Mouse (Mus musculus) spleen, embryonic (tissue): Measurements from ENCODE around the gene Htr6.

ENCODE experiments used
- CTCF ChIA-PET: fragments of 350-600 bp; sonication (Branson Sonifier 250); formaldehyde crosslinking; loops from one replicate; lab custom pipeline; 2022; lab: Charles Lee

Gene Htr6

DNA sequence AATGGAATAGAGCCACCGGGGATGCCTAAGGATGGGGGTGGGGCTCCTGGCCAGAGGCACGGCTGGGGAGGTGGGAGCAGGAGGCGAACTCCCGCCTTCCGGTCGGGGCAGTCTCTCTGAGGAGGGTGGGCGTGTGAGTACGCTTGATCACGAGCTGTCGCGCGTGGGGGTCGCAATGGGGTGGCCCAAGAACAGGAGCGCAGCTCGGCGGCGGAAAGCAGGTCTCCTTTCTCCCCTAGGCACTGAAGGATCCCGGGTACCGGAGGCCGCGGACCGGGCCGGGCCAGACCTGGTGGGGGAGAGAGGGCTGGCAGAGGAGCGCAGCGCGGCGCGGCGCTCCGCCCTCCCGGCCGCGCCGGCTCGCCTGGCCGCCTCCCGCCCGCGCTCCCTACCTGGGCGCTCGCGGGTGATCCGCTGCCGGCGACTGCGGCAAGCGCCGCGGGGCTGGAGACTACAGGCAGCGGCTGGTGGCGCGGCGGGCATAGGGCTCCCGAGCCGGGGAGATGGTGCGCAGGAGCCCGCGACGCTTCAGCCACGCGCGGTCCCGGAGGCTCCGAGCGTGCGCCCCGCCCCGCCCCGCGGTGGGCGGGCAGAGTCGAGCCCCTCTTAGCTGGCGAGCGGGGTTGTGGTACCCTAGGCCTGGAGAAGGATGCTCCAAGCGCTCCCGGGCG is at the start of gene Htr6:
Htr6 (minus strand) TSS at position 530 of the 671 bp plus-strand sequence.
- CTCF ChIA-PET: no interaction called here

GRCm38 (mm10) chr4:139124940-139125339 is 49.6 kb upstream of the Htr6 start:
- CTCF ChIA-PET: no interaction called here

GRCm38 (mm10) chr4:139122557-139122956 is 47.2 kb upstream of the Htr6 start:
- CTCF ChIA-PET: no interaction called here

GRCm38 (mm10) chr4:139120998-139121397 is 45.6 kb upstream of the Htr6 start:
- CTCF ChIA-PET: no interaction called here

GRCm38 (mm10) chr4:139120281-139120814 is 45.0 kb upstream of the Htr6 start:
- CTCF ChIA-PET: no interaction called here

DNA sequence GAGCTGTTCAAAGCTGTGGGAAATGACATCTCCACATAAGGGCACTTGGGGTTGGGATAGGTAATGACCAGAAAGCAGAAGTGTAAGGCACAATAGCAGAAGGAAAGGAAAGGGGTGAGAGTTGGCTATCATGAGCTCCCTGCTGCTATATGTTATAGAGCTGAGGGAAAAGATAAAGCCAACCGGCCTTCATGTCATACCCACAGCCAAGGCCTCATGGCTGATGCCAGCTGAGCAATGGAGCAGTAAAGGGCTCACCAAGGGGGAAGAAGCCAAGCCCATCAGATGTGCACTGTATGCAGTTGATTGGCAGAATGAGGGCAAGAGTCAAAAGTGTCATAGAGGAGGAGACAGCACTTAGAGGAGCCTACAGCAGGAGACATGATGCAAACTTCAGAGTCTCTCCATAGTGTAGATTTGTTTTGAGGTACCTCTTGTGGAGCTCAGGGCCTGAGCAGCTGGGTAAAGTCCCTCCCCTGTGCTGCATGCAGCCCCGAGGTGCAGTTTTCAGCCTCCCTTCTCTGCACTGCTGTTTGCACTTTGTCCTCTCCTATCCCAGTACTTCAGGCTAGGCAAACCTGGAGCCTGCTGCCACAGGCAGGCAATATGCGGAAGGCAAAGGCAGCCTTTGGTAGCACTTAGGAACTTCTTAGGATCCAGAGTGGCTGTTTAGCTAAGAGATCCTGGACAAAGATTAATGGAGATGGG is 41.1 kb upstream of the Htr6 start:
- CTCF ChIA-PET: interaction anchor here (0.6 to 0.7 kb wide), 2 partner anchors 16 kb away, joined by 3 read pairs; no protein-coding TSS in a partner anchor

- CTCF ChIA-PET: interaction anchor here (0.7 kb wide), 1 partner anchor 186 kb away, joined by 24 read pairs; no protein-coding TSS in a partner anchor
These were observed 40.4 kb upstream of the Htr6 start for GRCm38 (mm10) chr4:139115721-139116120.

GRCm38 (mm10) chr4:139112482-139112881 is 37.1 kb upstream of the Htr6 start:
- CTCF ChIA-PET: no interaction called here

DNA sequence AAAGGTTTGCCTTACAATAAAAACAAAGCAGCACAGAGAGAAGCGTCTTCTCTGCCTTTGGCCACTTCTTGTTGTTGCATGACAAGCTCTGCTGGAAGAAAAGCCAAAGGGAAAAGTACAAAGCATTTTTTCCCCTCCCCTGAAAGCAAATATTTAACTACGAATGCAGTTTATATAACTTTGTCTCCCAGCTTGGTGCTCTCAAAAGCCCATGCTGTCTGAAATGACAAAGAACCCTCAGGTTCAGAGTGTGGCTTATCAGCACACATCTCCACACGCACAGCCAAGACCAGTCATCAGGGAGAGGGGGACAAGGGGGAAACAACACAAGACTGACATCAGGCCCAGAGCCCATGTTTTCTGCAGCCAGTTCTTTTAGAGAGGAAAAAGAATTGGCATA is 36.1 kb upstream of the Htr6 start:
- CTCF ChIA-PET: no interaction called here

DNA sequence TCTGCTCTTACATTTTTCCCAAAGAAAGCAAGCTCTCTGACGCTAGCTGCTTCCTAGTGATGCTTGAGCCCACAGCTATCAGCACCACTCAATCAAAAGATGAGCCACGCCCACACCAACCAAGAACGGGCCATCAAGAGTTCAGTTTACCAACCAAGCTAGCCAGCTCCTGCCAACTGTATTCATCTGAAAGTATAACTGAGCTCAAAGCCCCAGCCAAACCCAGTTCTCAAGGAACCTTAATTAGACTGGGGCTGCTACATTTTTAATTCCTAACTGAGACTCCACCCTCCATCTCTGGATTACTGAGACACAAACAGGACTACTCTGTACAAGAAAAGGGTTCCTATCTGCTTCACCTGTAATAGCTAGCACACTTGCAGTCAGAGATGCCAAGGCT is 35.5 kb upstream of the Htr6 start:
- CTCF ChIA-PET: no interaction called here

GRCm38 (mm10) chr4:139105453-139105852 is 30.1 kb upstream of the Htr6 start:
- CTCF ChIA-PET: no interaction called here

- CTCF ChIA-PET: no interaction called here
These were observed 26.2 kb upstream of the Htr6 start for GRCm38 (mm10) chr4:139101546-139101945.

GRCm38 (mm10) chr4:139100326-139100725 is 25.0 kb upstream of the Htr6 start:
- CTCF ChIA-PET: interaction anchor here (0.6 kb wide), 1 partner anchor 16 kb away, joined by 3 read pairs; no protein-coding TSS in a partner anchor

GRCm38 (mm10) chr4:139096201-139096600 is 20.8 kb upstream of the Htr6 start:
- CTCF ChIA-PET: no interaction called here

DNA sequence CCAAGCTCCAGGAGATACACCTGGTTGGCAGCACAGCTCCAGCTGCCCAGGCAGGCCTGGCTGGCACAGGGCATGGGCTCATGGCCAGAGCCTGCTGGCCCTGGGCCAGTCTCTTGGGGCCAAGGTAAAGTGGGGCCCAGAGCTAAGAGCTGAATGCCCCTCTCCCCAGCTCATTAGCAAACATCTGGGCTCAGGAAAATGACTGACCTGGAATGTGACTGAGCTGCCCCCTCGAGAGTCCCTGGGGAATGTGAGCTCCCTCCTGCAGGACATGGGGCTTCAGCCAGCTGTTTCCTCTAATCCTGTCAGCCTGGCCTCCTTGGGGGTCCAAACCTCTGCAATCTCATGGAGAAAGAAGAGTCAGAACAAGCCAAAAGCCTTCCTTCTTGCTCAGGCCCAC is 20.0 kb upstream of the Htr6 start:
- CTCF ChIA-PET: no interaction called here

GRCm38 (mm10) chr4:139093196-139093530 is 17.8 kb upstream of the Htr6 start:
- CTCF ChIA-PET: no interaction called here

DNA sequence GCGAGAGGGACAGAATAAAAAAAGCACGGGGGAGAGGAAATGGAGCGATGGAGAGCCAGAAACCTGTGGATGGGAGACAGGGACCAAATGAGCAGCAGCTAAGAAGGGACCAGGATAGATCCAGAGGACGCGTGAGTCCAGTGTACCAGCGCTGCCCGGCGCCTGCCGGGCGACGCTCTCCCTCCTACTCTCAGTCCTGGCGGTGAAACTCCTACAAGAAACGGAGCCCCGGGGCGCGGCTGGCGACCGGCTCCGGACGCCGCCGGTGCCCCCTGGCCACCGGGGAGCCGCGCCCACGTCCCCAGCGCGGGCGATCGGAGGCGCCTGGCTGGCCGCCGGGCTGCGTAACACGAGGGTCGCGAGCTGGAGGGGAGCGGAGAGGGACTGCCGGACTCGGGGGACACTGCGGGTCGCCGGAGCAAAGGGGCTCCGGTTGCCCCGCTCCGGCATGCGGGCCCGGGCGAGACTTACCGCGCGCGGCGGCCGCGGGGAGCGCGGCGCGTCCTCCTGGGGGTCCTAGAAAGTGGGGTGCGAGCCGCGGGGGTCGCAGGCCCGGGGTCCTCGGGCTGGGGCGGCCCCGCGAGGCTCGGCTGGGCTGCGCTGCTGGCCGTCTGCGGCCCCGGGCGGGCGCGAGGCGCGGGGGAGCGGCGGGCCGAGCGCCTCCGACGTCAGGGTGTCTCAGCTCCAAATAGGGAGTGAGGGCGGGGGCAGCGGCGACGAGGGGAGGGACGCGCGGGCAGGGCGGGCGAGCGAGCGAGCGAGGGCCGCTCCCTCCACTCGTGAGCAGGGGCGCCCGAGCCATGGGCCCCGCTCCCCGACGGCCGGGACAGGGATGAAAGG is 17.2 kb upstream of the Htr6 start, which contains the start of gene Nbl1:
Nbl1 (minus strand) TSS at position 638 of the 840 bp plus-strand sequence.
- CTCF ChIA-PET: no interaction called here

GRCm38 (mm10) chr4:139091478-139092355 is 16.3 kb upstream of the Htr6 start:
- CTCF ChIA-PET: no interaction called here

DNA sequence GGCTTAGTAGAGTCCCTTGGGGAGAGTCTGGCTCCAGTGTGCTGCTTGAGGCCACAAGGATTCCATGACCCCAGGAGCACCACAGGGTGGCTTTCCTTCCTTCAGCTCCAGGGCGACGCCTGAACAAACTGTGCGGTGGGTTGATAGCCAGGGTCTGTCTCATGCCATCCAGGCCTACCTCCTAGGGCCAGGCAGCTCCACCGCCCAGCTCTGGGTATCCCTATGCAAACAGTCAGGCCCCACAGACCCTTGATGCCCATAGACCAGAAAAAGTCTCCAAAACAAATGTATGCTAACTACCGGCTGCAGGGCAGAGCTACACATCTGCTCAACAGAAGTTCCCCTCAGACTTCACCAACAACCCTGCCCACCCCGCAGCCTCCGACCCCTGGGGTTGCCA is 15.7 kb upstream of the Htr6 start:
- CTCF ChIA-PET: no interaction called here

DNA sequence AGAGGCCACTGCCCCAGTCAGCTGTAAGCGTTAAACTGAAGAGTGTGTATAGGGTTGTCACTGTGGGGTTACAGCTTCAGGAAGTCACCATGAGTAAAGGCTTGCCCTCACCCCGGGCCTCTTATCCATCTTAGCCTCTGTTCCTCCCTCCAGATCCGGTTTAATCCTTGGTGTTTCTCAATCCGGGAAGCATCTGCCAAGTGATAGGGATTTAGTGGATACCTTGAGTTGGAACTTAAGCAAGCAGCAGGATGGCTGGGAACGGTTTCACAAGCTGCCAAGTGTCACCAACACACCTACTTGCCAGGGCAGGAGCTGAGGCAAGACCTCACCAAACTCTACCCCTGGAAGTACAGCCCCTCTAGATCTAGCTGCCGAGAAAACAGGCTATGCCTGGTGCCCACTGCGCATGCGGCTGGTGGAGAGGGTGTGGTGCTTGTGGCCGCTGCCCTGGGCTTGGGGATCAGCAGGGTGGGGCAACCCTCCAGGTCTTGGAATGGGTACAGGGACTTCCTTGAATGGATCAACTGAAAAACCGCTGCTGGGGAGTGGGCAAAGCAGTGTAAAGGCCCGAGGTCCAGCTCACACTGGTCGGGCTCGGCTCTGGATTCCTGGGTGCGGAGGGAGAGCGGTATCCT is 15.1 kb upstream of the Htr6 start:
- CTCF ChIA-PET: no interaction called here
